Mouse (Mus musculus): Measurements from ENCODE around the gene Tbc1d22b. TPM values are rescaled to one million over a fixed set of nuclear protein-coding genes. Genes with fewer than 3 reads are reported as not detected.
"Not testable (repeated sequence)": the region's sequence is repeated elsewhere in the genome, so short reads cannot be mapped to it uniquely, and the experiment has no call there.

The Tbc1d22b gene
- polyA plus RNA-seq, 1 experiment, result 9.9 TPM

- H3K4me3 ChIP-seq (replicated peaks), result no peak overlapping the region
- H3K27me3 ChIP-seq (replicated peaks), result peaks cover 2% of the 10 kb centered on the region
- H3K9me3 ChIP-seq, result no peaks in the 10 kb centered on the region
- H3K4me1 ChIP-seq, result peaks cover 36% of the 10 kb centered on the region
- H3K36me3 ChIP-seq (replicated peaks; ENCODE audit: low read length), result peaks cover 29% of the 10 kb centered on the region
- TF ChIP-seq FLI1 (IDR thresholded peaks at IDR 0.05; ENCODE audit: low read length) (no peak), GATA1 (IDR thresholded peaks at IDR 0.05; ENCODE audit: borderline replicate concordance, low read length) (no peak)
Observed at GRCm38 (mm10) chr17:29586921-29587320, 37.3 kb downstream of the Tbc1d22b start.

- TF ChIP-seq FLI1 (IDR thresholded peaks at IDR 0.05; ENCODE audit: low read length) (no peak), GATA1 (IDR thresholded peaks at IDR 0.05; ENCODE audit: borderline replicate concordance, low read length) (no peak)
- peaks cover 20% of the 10 kb centered on the region for H3K4me1 ChIP-seq
- peaks cover 27% of the 10 kb centered on the region for H3K36me3 ChIP-seq (replicated peaks; ENCODE audit: low read length)
- H3K4me3 ChIP-seq (replicated peaks), result no peak overlapping the region
- H3K9me3 ChIP-seq, result no peaks in the 10 kb centered on the region
- peaks cover 2% of the 10 kb centered on the region for H3K27me3 ChIP-seq (replicated peaks)
Observed at GRCm38 (mm10) chr17:29589221-29589898, 39.8 kb downstream of the Tbc1d22b start.

GRCm38 (mm10) chr17:29595891-29596770 lies 46.5 kb downstream of the Tbc1d22b start:
- Histone ChIP-seq H3K36me3 (replicated peaks; ENCODE audit: low read length) (peaks cover 66% of the 10 kb centered on the region), H3K9me3 (no peaks in the 10 kb centered on the region), H3K4me1 (peaks cover 7% of the 10 kb centered on the region; the same call in 1 of the 2 replicates), H3K4me3 (replicated peaks) (no peak overlapping the region), H3K27me3 (replicated peaks) (no peaks in the 10 kb centered on the region)
- TF ChIP-seq GATA1 (IDR thresholded peaks at IDR 0.05; ENCODE audit: borderline replicate concordance, low read length) (no peak), FLI1 (IDR thresholded peaks at IDR 0.05; ENCODE audit: low read length) (no peak)

- H3K27me3 ChIP-seq (replicated peaks), result no peaks in the 10 kb centered on the region
- H3K9me3 ChIP-seq, result no peaks in the 10 kb centered on the region
- H3K4me3 ChIP-seq (replicated peaks), result no peak overlapping the region
- peaks cover 11% of the 10 kb centered on the region for H3K4me1 ChIP-seq
- H3K36me3 ChIP-seq (replicated peaks; ENCODE audit: low read length), result peaks cover 64% of the 10 kb centered on the region
- TF ChIP-seq FLI1 (IDR thresholded peaks at IDR 0.05; ENCODE audit: low read length) (no peak), GATA1 (IDR thresholded peaks at IDR 0.05; ENCODE audit: borderline replicate concordance, low read length) (no peak)
Observed at GRCm38 (mm10) chr17:29596771-29597132, 47.2 kb downstream of the Tbc1d22b start.

- peaks cover 65% of the 10 kb centered on the region for H3K36me3 ChIP-seq (replicated peaks; ENCODE audit: low read length)
- H3K27me3 ChIP-seq (replicated peaks), result no peaks in the 10 kb centered on the region
- H3K9me3 ChIP-seq, result peaks cover 4% of the 10 kb centered on the region
- H3K4me1 ChIP-seq, result peaks cover 15% of the 10 kb centered on the region
- no peak for TF ChIP-seq GATA1 (IDR thresholded peaks at IDR 0.05; ENCODE audit: borderline replicate concordance, low read length)
- no peak for TF ChIP-seq FLI1 (IDR thresholded peaks at IDR 0.05; ENCODE audit: low read length)
- no peak overlapping the region for H3K4me3 ChIP-seq (replicated peaks)
Observed at GRCm38 (mm10) chr17:29599051-29599450, 49.5 kb downstream of the Tbc1d22b start.

GRCm38 (mm10) chr17:29599537-29599936 lies 50.0 kb downstream of the Tbc1d22b start:
- TF ChIP-seq GATA1 (IDR thresholded peaks at IDR 0.05; ENCODE audit: borderline replicate concordance, low read length) (no peak), FLI1 (IDR thresholded peaks at IDR 0.05; ENCODE audit: low read length) (no peak)
- peaks cover 62% of the 10 kb centered on the region for H3K36me3 ChIP-seq (replicated peaks; ENCODE audit: low read length)
- H3K9me3 ChIP-seq, result peaks cover 4% of the 10 kb centered on the region
- H3K27me3 ChIP-seq (replicated peaks), result no peaks in the 10 kb centered on the region
- peaks cover 15% of the 10 kb centered on the region for H3K4me1 ChIP-seq
- H3K4me3 ChIP-seq (replicated peaks), result no peak overlapping the region

DNA sequence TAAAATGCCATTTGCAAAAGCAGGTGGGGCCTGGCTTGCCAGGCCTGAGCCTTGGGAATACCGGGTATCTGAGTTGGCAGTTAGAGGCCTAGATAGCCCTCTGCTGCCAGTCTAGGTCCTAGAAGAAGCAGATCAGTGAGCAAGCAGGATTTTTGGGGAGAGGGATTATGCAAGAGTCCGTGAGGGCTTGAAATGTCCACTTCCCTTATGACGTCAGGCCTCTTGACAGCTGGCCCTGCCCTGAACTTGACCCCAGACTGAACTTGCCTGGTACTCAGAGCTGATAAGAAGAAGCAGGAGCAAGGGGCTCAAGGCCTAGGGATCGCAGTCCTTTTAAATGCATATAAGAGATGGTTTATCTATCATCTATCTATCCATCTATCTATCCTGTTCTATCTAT lies 51.8 kb downstream of the Tbc1d22b start:
- H3K36me3 ChIP-seq (replicated peaks; ENCODE audit: low read length), result peaks cover 58% of the 10 kb centered on the region

DNA sequence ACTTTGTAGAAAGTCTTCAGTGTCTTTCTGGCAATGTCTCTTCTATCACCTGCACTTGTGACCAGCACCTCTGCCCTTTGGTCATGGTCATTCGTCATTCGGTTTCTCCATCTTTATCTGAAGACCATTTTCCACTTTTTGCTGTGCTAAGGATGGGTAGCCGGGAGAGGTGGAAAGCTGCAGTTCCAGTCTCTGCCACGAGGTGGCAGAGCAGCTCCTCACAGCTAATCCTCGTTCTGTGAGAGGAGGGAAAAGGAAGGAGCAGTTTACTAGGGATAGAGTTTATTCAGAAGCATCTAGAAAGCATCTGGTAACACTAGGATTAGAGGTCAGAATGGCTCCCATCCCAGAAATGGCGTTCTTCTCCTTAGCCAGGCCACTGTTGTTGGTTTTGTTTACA lies 53.7 kb downstream of the Tbc1d22b start:
- peaks cover 45% of the 10 kb centered on the region for H3K4me1 ChIP-seq
- no peak for TF ChIP-seq GATA1 (IDR thresholded peaks at IDR 0.05; ENCODE audit: borderline replicate concordance, low read length)
- no peak for TF ChIP-seq FLI1 (IDR thresholded peaks at IDR 0.05; ENCODE audit: low read length)
- no peaks in the 10 kb centered on the region for H3K27me3 ChIP-seq (replicated peaks)
- H3K9me3 ChIP-seq, result peaks cover 4% of the 10 kb centered on the region
- no peak overlapping the region for H3K4me3 ChIP-seq (replicated peaks)
- peaks cover 49% of the 10 kb centered on the region for H3K36me3 ChIP-seq (replicated peaks; ENCODE audit: low read length)

More for the DNA sequence above, 51.8 kb downstream of the Tbc1d22b start:
- no peak overlapping the region for H3K4me3 ChIP-seq (replicated peaks)
- H3K4me1 ChIP-seq, result peaks cover 27% of the 10 kb centered on the region
- TF ChIP-seq FLI1 (IDR thresholded peaks at IDR 0.05; ENCODE audit: low read length) (no peak), GATA1 (IDR thresholded peaks at IDR 0.05; ENCODE audit: borderline replicate concordance, low read length) (no peak)
- no peaks in the 10 kb centered on the region for H3K27me3 ChIP-seq (replicated peaks)
- H3K9me3 ChIP-seq, result peaks cover 4% of the 10 kb centered on the region

GRCm38 (mm10) chr17:29613453-29613852 lies 63.9 kb downstream of the Tbc1d22b start:
- not testable (repeated sequence) for H3K9me3 ChIP-seq; H3K27me3 ChIP-seq (replicated peaks)
- Histone ChIP-seq H3K36me3 (replicated peaks; ENCODE audit: low read length) (peaks cover 16% of the 10 kb centered on the region), H3K4me1 (peaks cover 56% of the 10 kb centered on the region), H3K4me3 (replicated peaks) (peak overlapping the region; percentile 53)
